Mouse (Mus musculus) G1E (cell line): ENCODE data around the gene Nav1.

ENCODE experiments used
- CTCF ChIP-seq: IDR thresholded peaks from 2 replicates; pipeline ENCODE4 v1.5.1; 2012; ENCODE audit warnings: low read depth, low read length, inconsistent platforms, mixed read lengths
- GATA1 ChIP-seq: IDR thresholded peaks from 2 replicates; pipeline ENCODE4 v1.6.1; 2012; ENCODE audit warnings: borderline replicate concordance, low read length, inconsistent platforms, mixed read lengths
- GATA2 ChIP-seq: IDR thresholded peaks from 2 replicates; pipeline ENCODE4 v1.6.1; 2012; ENCODE audit warnings: low read depth, low read length, inconsistent platforms, borderline replicate concordance
- TAL1 ChIP-seq: conservative IDR thresholded peaks from 2 replicates; pipeline ENCODE4 v1.6.1; 2012; ENCODE audit warnings: low read depth, low read length, inconsistent platforms, mixed read lengths

DNA sequence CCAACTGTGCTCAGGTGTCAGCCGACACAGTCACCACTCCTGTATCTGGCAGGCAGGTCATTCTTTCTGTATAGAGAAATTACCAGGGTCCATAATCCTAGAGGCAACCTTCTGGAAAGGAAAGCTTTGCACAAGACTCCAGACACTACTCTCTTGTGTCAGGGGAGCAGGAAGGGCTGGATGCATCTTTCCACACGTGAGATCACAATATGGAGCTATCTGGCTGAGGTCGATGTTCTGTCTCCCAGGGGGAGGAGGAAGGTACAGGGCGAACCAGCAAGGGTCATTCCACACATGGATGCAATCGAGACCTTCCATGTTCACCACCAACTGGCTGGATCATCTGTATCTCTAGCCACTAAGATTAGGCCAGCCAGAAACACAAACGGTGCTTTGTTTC, 113.2 kb downstream of the Nav1 start:
- TF ChIP-seq CTCF (no peak), TAL1 (no peak), GATA1 (no peak), GATA2 (no peak)
